Mouse (Mus musculus): Measurements from ENCODE around the gene Tmem141.

DNA sequence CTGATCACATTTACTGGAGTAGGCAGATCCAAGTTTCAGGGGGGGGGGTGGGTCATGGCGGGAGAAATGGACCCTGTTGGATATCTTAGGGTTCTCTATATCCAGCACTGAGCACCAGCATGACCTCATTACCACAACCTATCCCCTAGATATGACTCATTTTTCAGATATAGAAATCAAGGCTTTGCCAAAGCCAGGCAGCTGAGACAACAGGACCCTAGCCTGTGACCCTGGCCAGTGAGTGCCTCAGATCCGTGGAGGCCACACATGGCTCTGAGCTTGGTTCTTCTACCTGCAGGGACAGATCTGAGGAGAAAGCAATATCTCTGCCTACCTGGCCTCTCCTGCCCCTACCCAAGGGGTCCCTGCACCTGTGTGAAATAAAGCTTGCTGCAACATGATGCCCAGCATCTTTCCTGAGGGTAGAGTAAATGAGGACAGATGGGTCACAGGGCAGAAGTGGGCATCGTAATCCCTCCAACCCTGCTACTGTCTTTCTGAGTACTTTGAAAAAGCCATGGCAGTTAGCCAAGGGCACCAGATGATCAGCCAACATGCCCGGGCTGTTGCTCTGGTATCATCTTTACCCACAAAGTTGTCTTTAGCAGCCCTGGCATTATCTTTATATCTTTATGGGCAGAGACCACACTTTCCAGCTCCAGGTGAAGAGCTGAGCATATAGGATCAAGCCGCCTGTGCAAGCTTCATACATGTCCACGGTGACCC is 39.6 kb upstream of the Tmem141 start:
- no peak for TF ChIP-seq POLR2A (IDR thresholded peaks at IDR 0.05; ENCODE audit: extremely low read depth, insufficient read depth, low read length)
- no peak for TF ChIP-seq CTCF (IDR thresholded peaks at IDR 0.05; ENCODE audit: low read depth, low read length)
